Mouse (Mus musculus) forebrain, embryonic 14.5 days (tissue): ENCODE measurements at regions not wholly inside any gene's neighbourhood (a gene's known extent, or its start where the extent isn't known, plus 50 kb on each side); places are given as distances from the start of the nearest gene placed in this dataset.
A peak's percentile ranks its signal among the peaks of the same experiment; 100 is the strongest.

Source experiments
- ATAC-seq: fragments of 200-750 bp; cut with Nextera tagmentation; 2 replicates; pipeline ENCODE4 v1.8.0; 2017; ENCODE audit warnings: mild to moderate bottlenecking, moderate library complexity
- DNase-seq: peaks from one replicate; pipeline ENCODE4 v3.0.0-alpha.2; 2015; ENCODE audit warnings: low spot score
- H3K27ac ChIP-seq: fragments of 300-500 bp; sonication (generic); 2 replicates; pipeline ENCODE4 v1.5.1; 2014; ENCODE audit warnings: low read depth, mild to moderate bottlenecking, control low read depth, low read length, moderate library complexity
- H3K27me3 ChIP-seq: fragments of 300-500 bp; sonication (generic); replicated peaks from 2 replicates; pipeline ENCODE4 v1.6.1; 2014; ENCODE audit warnings: low read length, control low read depth, mixed read lengths; ENCODE audit not compliant: control insufficient read depth, insufficient read depth
- H3K36me3 ChIP-seq: fragments of 300-500 bp; sonication (generic); 2 replicates; pipeline ENCODE4 v1.6.1; 2014; ENCODE audit warnings: low read length, control low read depth; ENCODE audit not compliant: control insufficient read depth, insufficient read depth
- H3K4me1 ChIP-seq: fragments of 300-500 bp; sonication (generic); 2 replicates; pipeline ENCODE4 v1.6.1; 2014; ENCODE audit warnings: antibody characterized with exemption, low read length, control low read depth; ENCODE audit not compliant: control insufficient read depth, insufficient read depth
- H3K4me2 ChIP-seq: fragments of 300-500 bp; sonication (generic); 2 replicates; pipeline ENCODE4 v1.6.1; 2014; ENCODE audit warnings: mild to moderate bottlenecking, control low read depth, low read length
- H3K4me3 ChIP-seq: fragments of 300-500 bp; sonication (generic); 2 replicates; pipeline ENCODE4 v1.5.1; 2014; ENCODE audit warnings: low read depth, low read length, control low read depth
- H3K9ac ChIP-seq: fragments of 300-500 bp; sonication (generic); 2 replicates; pipeline ENCODE4 v1.6.1; 2014; ENCODE audit warnings: mild to moderate bottlenecking, low read length, control low read depth, moderate library complexity
- H3K9me3 ChIP-seq: fragments of 300-500 bp; sonication (generic); replicated peaks from 2 replicates; pipeline ENCODE4 v1.6.1; 2016; ENCODE audit warnings: low read length, control low read depth, mixed read lengths; ENCODE audit not compliant: control insufficient read depth
- WGBS: fragments of 180-500 bp; shearing (Covaris S2); extraction: QIAGEN DNeasy Blood & Tissue Kit; methylation state at CpG from one replicate; pipeline ENCODE4 v1.1.7; 2014; 5-methylcytosine and 5-hydroxymethylcytosine counted together

DNA sequence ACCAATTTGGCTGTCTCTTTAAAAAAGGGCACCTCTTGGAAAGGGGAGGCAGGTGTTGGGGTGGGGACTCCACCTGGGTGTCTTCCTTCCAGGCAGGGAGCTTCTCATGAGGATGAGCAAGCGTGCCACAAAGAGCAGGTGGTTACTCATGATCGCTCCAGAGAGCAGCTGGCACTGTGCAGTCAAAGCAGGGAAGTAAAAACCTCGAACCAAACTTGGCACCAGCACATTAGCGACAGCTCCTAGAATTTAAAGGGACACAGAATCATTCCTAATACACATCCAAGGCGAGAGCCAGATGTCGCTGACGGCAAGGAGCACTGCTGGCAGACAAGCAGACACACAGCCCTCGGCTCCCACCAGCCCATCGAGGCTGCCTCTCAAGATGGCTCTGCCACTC lies 70.4 kb downstream of the Irx5 start:
- H3K9me3 ChIP-seq, result no peaks in the 10 kb centered on the region
- H3K9ac ChIP-seq, result no peak overlapping the region
- peak; percentile 52 for DNase-seq
- H3K4me1 ChIP-seq, result no peaks in the 10 kb centered on the region
- ATAC-seq, result no peak
- no peak overlapping the region for H3K27ac ChIP-seq
- no peaks in the 10 kb centered on the region for H3K27me3 ChIP-seq
- 61% methylated on average over 9 of the region's 9 CpGs for WGBS
- H3K36me3 ChIP-seq, result no peaks in the 10 kb centered on the region
- no peak overlapping the region for H3K4me3 ChIP-seq
- H3K4me2 ChIP-seq, result no peak overlapping the region

DNA sequence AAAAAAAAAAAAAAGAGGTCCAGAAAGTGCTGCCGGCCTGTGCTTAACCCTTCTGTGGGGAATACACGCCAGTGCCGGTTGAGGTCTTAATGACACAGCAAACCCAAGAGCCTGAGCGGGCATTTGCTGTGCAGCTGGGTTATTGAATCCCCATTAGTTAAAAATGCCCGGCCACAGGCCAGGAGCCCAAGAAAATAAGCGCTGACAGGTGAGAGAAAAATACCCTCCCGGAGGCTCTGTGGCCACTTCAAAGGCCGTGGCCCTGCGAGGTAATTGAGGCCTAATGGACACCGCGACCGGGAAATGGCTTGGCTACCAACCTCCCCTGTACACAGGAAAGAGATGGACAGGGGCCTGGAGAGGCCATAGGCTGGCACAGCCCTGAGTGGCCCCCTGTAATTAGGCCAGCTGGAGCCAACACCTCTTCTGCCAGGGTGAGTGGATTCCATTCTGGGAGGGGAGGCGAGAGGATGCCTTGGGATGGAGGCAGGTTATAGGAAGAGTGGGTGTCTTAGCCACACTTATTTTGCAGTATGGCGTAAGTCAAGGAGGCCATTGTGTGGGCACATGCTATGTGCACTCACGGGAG lies 79.7 kb downstream of the Irx5 start:
- ATAC-seq, result no peak
- Histone ChIP-seq H3K27ac (no peak overlapping the region), H3K4me3 (no peak overlapping the region), H3K4me2 (no peak overlapping the region), H3K9me3 (no peaks in the 10 kb centered on the region), H3K4me1 (no peaks in the 10 kb centered on the region), H3K9ac (no peak overlapping the region), H3K36me3 (no peaks in the 10 kb centered on the region), H3K27me3 (no peaks in the 10 kb centered on the region)
- DNase-seq, result no peak
- WGBS, result 80% methylated on average over 15 of the region's 15 CpGs

DNA sequence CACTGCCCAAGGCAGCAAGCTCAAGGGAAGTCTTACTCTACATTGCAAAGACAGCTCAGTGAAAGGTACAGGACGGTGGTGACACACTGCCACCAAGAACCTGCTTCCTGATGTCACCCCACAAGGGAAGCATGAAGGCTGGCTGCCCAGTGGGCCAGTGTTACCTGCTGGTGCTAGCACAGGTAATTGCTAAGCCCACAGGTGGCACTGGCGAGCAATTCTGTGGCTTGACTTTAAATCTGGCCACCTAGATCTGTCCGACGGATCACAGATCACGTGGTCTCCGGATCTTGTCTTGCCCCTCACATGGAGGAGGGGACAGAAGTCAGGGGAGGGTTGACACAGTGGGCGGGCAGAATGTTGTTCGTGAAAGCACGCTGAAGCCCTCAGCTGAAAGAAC lies 80.9 kb downstream of the Irx5 start:
- Histone ChIP-seq H3K27ac (no peak overlapping the region), H3K4me1 (no peaks in the 10 kb centered on the region), H3K4me3 (no peak overlapping the region), H3K9ac (no peak overlapping the region), H3K9me3 (no peaks in the 10 kb centered on the region), H3K36me3 (no peaks in the 10 kb centered on the region), H3K4me2 (no peak overlapping the region), H3K27me3 (no peaks in the 10 kb centered on the region)
- WGBS, result 28% methylated on average over 9 of the region's 9 CpGs
- no peak for ATAC-seq
- DNase-seq, result no peak

DNA sequence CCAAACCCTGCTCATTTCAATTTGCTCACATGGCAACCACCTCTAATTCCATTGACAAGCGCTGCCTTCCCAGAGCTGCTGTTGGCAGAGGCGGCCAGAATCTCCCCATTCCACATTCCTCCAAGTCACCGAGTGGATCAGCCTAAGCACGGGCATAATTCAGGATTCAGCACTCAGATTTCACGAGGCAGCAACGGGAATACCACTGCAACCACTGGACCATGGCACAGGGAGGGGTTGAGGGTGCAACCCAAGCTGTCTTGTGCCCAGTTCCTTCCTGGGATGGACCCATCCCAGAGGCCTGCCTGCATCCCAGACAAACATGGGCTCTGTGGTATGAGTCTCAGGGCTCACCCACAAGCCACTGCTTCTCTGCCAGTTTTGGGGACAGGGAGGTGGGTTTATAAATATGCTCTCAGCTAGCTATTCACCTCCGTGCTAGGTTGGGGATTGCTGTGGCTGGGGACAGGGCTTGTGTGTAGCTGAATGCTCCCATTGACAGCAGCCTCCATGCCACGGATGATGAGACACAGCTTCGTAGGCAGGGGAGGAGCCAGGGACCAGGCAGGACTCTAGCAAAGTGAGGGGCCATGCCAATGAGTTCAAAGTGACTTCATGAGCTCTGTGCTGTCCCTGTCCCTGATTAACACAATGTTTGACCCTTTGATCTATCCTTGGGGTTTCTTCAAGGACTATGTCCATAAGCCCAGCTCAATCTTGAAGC lies 82.5 kb downstream of the Irx5 start:
- Histone ChIP-seq H3K36me3 (no peaks in the 10 kb centered on the region), H3K27ac (no peak overlapping the region), H3K4me2 (no peak overlapping the region), H3K9me3 (no peaks in the 10 kb centered on the region), H3K4me1 (no peaks in the 10 kb centered on the region), H3K27me3 (no peaks in the 10 kb centered on the region), H3K9ac (no peak overlapping the region), H3K4me3 (no peak overlapping the region)
- ATAC-seq, result no peak
- 61% methylated on average over 9 of the region's 9 CpGs for WGBS
- DNase-seq, result no peak

DNA sequence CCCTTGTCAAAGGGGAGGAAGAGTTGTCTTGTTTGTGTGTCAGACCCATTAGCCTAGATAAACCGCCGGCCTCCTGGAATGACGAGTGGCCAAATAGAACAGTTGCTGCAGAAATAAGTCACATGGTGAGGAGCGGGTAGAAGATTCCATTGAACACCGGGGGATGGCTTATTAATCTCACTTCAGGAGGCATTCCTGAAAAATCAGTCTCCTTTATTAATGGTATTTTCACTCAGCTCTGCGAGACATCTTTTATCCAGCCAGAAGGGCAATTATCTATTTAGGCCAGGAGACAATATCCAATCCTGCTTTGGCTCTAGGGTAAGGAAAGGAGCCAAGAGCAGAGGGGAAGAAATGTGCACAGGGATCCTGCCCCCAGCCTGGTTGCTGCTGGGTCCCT lies 84.7 kb downstream of the Irx5 start:
- no peak overlapping the region for H3K9ac ChIP-seq
- H3K4me3 ChIP-seq, result no peak overlapping the region
- DNase-seq, result peak; percentile 6
- ATAC-seq, result no peak
- H3K4me1 ChIP-seq, result no peaks in the 10 kb centered on the region
- no peak overlapping the region for H3K27ac ChIP-seq
- H3K36me3 ChIP-seq, result no peaks in the 10 kb centered on the region
- H3K27me3 ChIP-seq, result no peaks in the 10 kb centered on the region
- 40% methylated on average over 6 of the region's 6 CpGs for WGBS
- no peaks in the 10 kb centered on the region for H3K9me3 ChIP-seq
- no peak overlapping the region for H3K4me2 ChIP-seq

DNA sequence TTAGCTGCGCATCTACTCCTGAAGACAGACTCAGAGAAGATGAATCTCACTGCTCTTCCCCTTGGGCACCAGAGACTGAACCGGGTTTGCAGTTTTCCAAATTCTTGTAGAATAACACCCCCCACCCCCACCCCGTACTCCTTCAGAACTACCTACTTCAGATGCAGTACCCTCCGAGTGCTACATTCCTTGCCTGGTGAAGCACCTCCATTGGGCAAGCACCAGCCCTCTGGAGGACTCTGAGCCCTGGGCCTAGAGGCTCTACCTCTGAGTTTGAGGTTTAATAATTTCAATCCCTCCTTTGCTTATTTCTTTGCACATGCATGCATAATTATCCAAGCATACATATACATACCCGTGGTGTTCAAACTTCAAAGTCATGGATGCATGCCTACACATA lies 101.9 kb downstream of the Irx5 start:
- no peak overlapping the region for H3K4me3 ChIP-seq
- H3K9ac ChIP-seq, result no peak overlapping the region
- DNase-seq, result no peak
- H3K27me3 ChIP-seq, result peaks cover 22% of the 10 kb centered on the region
- H3K36me3 ChIP-seq, result no peaks in the 10 kb centered on the region
- peaks cover 2% of the 10 kb centered on the region; the same call in 1 of the 2 replicates for H3K4me1 ChIP-seq
- 87% methylated on average over 5 of the region's 5 CpGs for WGBS
- no peak for ATAC-seq
- H3K4me2 ChIP-seq, result no peak overlapping the region
- no peak overlapping the region for H3K27ac ChIP-seq
- H3K9me3 ChIP-seq, result no peaks in the 10 kb centered on the region

DNA sequence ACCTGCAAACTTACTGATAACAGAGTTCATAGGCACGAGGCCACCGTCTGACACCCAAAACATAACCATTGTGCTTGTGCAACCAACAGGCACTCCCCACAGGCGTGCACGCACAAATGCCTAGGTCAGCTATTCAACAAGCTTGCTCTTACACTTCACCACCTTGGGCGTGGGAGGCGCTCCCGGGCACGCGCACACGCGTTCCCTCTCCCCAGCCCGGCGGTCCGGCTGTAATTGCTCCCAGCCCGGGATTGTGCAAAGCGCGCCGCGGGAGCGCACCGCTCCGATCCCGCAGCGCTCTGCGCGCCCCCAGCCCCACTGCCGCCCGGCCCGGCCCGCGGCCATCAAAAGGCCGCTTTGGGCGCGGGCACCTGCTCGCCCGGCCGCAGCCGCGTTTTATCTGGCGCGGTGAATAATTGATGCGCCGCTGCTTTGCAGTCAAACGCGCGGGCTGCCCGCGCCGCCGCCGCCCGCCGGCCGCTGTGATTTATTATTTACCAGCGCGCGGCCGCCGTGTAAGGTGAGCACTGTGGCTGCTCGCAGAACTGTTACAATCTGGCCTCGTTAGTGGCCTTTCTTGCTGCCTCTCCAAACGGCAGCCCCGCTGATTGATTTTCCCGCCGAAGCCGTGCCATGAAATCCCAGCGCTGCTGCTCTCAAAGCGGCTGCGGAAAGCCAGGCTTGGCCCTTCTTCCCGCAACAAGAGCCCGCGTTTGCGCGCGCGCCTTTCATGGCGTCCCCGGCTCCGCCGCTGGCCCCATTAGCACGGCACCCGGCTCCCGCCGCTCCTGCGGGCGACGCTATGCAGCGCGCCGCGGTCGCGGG lies 102.9 kb downstream of the Irx5 start:
- H3K36me3 ChIP-seq, result no peaks in the 10 kb centered on the region
- H3K9me3 ChIP-seq, result no peaks in the 10 kb centered on the region
- H3K27me3 ChIP-seq, result peaks cover 22% of the 10 kb centered on the region
- ATAC-seq (peak; percentile 86), DNase-seq (peak; percentile 71)
- H3K4me2 ChIP-seq, result peak overlapping the region; percentile 95
- peak overlapping the region; percentile 58 for H3K4me3 ChIP-seq
- peaks cover 2% of the 10 kb centered on the region; the same call in 1 of the 2 replicates for H3K4me1 ChIP-seq
- H3K9ac ChIP-seq, result peak overlapping the region; percentile 59
- H3K27ac ChIP-seq, result no peak overlapping the region; the same call in 1 of the 2 replicates
- under 1% methylated on average over 93 of the region's 93 CpGs for WGBS

DNA sequence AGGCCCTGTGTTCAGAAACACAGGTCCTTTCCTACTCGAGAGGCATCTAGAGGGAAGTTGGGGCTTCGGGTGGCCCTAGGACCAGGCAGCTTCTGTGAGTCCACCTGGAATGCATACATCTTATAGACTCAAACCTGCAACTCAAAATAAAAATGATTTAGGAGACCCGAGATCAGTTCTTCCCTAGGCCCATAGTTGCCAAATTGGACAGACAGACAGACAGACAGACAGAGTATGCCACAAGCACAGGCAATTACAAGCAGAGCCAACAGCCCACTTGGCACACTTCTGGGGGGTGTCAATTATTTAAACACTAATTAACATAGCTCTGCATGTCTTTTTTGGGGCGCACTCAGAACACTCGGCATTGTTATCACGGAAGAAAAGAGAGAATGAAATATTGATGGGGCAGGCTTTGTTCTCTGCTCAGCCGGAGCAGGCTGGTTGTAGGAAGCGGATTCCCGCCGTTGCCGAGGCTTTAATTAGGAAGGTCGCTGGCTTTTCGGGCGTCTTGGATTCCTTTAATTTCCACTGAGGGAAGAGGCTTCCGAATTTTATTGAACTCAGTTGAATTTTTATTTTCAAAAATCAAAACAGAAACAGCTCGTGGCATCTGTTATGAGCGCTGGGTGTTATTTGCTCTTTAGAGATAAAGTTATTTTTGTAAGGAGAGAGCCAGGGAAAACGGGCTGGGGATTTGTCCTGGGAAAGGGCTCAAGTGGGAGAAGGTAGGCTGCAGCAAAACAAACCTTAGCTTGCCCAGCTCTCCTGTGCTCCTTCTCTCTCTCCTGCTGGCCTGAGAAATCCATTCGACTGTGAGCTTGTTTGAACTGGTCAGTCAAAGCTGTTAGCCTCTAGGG lies 111.9 kb downstream of the Irx5 start:
- peak; percentile 70 for DNase-seq

More for the DNA sequence above, 111.9 kb downstream of the Irx5 start:
- WGBS, result 11% methylated on average over 19 of the region's 19 CpGs
- peaks cover 7% of the 10 kb centered on the region for H3K4me1 ChIP-seq
- H3K27me3 ChIP-seq, result no peaks in the 10 kb centered on the region
- no peak overlapping the region for H3K4me2 ChIP-seq
- no peak overlapping the region for H3K4me3 ChIP-seq
- no peaks in the 10 kb centered on the region for H3K36me3 ChIP-seq
- peak; percentile 58; the same call in 1 of the 2 replicates for ATAC-seq
- no peak overlapping the region for H3K9ac ChIP-seq
- no peaks in the 10 kb centered on the region for H3K9me3 ChIP-seq
- no peak overlapping the region for H3K27ac ChIP-seq
